Mouse (Mus musculus): ENCODE measurements around the gene Acsbg1. TPM values are rescaled to one million over a fixed set of nuclear protein-coding genes. Genes with fewer than 3 reads are reported as not detected.
"Not testable (repeated sequence)": the region's sequence is repeated elsewhere in the genome, so short reads cannot be mapped to it uniquely, and the experiment has no call there.

The Acsbg1 gene
- under 1 TPM in 1 of 2 experiments, not detected in 1; 0.62 TPM for total RNA-seq (2021)

DNA sequence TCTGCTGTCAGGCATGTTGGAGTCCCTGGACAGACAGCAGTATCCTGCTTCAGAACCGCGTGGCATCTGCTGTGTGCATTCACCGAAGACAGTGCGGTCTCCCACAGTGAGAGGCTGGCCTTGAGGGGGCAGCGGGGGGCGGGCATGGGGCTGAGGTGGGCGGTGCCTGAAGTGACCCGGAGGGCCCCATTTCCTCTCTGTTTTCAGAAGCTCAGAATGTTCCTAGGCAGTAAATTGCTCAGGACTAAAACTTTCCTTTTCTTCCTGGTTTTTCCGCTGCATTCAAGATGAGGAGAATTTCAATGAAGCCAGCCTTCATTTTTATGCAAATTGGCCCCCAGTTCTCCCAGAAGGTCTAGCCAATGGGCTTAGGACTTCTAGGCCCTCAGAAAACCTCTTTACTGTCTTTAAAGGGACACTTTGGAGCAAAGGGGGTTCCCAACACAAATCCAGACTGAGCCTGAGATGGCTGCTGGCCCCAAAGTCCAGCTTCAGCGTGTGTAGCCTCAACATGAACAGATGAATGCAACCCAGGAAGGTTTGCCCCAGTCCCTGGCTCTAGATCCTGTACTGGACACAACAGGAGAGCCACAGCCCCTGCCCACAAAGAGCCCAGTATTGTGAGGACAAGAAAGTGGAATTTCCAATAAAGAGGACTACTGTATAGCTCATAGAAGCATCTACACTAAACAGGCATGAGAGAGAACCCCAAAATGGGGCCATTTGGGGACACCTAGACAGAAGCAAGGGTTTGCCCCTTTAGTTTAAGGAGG, at the start of gene Acsbg1:
TSS of gene Acsbg1 (minus strand) at position 266 of the 773 bp plus-strand sequence.
- intact Hi-C loops (cut with DNase I), result no loop called here
- DNase-seq, result peak in 1 of 2 experiments; percentile 11

DNA sequence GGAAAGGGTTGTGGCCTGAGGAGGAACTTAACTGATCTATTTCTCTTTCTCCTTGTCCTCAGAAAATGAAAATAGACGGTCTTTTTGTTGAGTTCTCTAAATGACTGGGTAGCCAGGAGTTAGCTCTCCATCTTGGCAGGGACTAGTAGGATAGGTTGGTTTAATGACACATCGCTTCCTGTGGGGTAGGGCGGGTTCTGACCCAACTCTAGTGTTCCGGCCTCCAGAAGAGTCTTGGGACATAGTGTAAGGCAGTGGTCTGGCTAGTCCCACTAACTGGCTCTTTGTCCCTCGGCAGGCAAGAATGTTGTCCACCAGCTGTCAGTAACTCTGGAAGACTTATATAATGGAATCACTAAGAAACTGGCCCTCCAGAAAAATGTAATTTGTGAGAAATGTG, 46.4 kb upstream of the Acsbg1 start:
- DNase-seq, result no peak
- intact Hi-C loops (cut with DNase I), result no loop called here

DNA sequence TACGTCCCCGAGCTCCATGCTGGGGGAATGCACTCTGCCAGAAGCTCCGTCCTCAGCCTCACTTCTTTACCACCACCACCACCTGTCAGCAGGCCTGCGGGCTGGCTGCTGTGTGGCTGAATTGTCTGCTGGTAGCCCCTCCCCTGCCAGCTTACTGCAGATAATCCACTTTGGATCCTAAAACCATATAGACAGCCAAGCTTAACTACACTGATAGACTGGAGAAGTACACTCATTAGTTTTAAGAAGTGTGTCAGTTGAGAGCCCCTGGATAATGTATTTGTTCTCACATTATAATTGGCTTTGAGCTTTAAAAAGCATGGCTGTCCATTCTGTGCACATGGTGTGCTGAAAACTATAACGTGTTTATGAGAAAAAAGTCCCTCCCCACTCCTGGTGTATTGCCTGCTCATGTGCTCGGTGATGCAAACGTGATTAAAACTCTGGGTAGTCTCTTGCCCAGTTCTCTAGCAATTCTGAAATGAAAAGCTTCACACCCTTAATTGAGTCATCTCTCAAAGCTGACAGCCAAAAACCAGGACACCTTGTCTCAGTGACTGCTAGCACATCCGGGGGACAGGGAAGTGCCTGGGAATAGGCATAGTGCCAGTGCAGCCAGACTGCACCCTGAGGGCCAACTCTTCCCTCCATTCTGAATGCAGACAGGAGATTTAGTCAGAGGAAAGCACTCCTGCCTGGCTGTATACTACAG, 45.8 kb upstream of the Acsbg1 start:
- intact Hi-C loops (cut with DNase I), result no loop called here
- no peak for DNase-seq

DNA sequence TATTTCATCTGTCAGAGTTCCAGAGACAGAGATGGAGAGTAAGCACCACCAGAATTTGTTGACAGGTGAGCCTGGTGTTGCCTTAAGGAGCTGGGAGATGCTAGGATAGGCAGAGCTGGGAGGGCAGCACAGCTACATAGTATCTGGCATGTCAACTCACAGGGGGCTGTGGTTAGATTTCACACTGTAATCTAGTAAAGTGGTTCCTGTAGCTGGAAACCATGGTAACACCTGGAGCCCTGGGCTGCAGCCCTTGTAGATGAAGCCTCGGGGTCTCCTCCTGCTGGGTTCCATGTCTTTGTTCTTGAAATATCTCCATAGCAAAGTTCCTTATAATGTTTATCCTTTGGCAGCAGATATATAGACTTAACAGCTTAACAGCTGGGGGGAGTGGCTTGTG, 43.9 kb upstream of the Acsbg1 start:
- no peak for DNase-seq
- intact Hi-C loops (cut with DNase I), result no loop called here

DNA sequence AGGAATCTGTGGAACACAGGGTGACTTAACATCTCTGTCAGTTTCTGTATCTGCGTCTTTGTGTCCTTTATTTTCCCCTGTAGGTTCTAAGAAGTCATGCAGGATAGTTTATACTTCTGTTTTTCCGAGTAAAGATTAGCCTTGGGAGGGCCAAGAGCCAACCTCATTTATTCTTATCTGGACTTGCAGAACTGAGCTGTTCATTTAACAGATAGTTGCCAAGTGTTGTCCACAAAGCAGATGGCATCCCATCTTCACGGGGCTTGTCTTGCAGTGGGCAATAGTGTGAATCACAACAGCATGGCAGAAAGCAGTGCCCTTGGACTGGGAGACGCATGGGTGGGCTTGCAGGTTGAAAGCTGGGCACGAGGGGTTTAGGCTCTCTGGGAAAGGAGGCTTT, 42.7 kb upstream of the Acsbg1 start:
- intact Hi-C loops (cut with DNase I), result no loop called here
- DNase-seq, result no peak

DNA sequence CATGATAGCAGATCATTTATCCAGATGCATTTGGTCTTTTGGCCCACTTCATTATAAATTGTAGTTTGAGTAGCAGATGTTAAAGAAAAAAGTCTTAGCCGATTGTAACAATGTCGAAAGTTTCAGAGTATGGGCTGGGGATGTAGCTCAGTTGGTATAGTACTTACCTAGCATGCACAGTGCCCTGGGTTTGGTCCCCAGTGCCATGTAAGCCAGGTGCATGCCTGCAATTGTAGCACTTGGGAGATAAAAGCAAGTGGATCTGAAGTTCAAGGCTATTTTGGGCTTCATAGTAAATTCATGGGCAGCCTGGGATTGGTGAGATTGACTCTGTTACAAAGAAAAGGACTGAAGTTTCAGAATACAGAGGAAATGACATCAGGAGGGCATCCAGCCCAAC, 40.9 kb upstream of the Acsbg1 start:
- intact Hi-C loops (cut with DNase I), result no loop called here
- peak; percentile 39 to 45 for DNase-seq

DNA sequence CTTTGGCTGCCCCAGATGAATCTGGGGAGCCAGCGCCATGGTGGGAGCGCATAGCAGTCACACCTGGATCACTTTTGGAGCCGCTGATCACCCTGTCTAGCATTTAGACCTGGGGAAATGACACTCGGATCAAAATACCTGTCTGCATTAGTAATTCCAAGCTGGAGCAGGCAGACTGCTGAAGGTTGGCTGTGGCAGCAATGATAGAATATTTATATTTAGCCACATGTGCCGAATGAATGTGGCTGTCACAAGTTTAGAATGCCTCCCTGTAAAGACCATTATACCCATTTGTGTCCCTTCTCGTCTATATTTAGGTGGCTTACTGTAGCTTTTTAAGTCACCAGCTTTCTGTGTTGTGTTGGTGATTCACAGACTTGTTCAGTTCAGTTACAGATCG, 39.1 kb upstream of the Acsbg1 start:
- intact Hi-C loops (cut with DNase I), result no loop called here
- DNase-seq, result peak; percentile 43 to 58

DNA sequence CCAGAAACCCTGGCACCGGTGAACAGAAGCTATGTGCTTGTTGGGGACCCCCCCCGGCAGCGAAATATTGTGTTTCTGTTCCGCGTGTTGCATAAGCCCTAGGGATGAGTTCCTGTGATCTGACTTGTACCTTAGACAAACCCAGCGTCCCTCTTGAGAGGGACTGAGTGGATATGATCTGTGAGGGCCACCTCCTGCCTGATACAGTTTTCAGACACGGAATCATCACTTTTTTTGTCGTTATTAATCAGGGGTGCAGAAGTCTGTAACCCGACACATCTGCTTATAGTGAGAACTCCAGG, 38.5 kb upstream of the Acsbg1 start:
- DNase-seq, result no peak
- intact Hi-C loops (cut with DNase I), result no loop called here

DNA sequence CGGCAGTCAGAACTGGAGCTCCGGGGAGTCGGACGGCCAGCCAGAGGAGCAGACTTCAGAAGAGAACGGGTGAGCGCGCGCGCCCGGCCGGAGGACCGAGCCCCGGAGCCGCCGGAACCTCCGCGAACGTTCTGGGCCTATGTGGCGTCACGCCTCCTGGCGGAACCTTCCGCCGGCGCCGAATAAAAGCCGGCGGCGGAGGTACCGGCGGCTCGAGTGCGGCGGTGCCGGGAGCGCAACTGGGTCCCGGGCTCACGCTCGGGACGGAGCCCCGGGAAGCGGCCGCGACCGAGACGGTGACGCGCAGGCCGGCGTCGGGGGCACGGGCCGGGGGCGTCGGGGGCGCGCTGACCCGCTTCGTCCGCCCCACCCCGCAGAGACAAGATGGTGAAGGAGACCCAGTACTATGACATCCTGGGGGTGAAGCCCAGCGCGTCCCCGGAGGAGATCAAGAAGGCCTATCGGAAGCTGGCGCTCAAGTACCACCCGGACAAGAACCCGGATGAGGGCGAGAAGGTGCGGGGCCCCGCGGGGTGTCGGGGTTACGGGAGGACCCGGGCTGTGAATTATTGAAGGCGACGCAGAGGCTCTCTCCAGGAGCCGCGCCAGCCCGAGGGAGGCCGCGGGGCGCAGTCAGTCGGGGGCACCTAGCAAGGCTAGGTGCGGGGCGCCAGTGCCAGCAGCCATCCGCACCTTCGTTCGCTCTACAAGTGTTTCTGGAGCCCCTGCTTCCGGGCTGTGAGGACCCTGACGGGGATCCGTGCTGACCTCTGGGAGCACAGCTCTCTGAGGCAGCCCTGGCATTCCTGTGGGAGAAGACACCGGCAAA, 37.9 kb upstream of the Acsbg1 start:
- intact Hi-C loops (cut with DNase I), result no loop called here
- DNase-seq, result peak; percentile 86 to 88

DNA sequence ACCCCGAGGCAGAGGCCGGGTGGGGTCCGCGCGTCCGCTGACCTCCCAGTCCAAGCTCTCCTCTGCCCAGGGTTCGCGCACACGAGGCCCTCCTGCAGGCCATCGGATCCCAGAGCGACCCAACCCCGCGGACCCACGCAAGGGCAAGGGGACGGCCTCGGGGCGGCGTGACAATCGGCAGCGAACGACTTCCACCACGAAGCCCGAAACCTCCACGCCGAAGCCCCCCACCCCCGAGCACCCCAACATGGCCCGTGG, 37.3 kb upstream of the Acsbg1 start:
- intact Hi-C loops (cut with DNase I), result no loop called here
- DNase-seq, result no peak

DNA sequence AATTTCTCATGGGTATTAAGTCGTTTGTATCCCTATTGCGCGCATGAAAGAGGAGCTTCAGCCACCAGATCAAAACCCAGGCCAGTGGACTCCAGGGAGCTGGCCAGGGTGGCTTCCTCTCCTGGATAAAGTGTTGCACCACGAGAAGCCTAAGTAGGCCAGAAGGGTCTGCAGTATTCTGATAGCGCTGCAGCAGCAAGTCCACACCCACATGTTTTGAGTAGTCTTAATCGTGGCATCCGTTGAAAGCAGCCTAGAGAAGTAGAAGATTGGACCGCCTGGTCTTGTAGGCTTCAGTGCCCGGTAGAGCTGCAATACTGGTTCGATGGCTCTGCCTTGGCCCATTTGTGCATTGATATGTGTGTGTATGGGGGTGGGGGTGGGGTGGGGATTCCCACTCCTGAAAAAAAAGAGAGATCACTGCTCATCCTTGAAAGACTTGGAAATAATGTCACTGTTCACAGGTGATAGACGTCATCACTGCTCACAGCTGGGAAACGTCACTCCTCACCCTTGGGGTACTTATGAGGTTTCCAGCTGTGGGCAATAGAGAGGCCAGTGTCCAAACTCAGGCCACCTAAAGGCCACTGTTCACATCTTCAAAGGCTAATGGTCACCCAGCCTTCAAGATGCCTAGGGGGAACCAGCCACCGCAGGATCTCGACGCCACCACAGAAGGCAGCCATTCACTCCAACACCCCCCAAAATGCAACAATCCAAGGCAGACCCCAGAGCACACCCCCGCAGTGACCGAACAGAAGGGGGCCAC, 36.8 kb upstream of the Acsbg1 start, which contains the start of gene Dnaja4:
TSS of gene Dnaja4 (plus strand) at position 556 of the 769 bp plus-strand sequence.
- DNase-seq, result no peak
- intact Hi-C loops (cut with DNase I), result no loop called here

DNA sequence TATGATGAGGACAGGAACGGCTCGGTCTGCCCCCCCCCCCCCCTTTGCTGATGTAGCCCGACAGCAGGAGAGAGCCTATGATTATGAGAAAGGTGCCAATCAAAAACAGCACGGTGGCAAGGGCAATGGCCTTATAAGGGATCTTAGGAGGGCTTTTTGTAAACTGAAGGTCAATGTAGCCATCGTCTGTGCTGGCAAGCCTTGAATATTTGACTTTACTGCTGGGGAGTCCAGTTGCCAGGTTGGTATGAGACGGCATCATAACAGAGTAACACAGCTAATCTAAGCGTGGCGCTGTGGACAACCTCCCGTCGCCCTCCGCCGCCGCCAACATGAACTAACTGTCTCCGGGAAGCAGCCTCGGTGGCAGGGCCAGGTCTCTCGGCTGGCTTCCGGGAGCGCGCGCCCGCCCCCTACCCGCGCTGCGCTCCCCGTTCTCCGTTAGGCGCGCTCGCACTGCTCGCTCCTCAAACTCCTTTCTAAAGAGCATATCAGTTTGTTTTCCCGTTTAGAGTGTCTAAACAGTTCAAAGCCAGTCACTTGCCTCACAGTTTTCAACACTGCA, 29.7 kb upstream of the Acsbg1 start:
- peak; percentile 44 to 47 for DNase-seq
- intact Hi-C loops (cut with DNase I), result not testable (repeated sequence)

DNA sequence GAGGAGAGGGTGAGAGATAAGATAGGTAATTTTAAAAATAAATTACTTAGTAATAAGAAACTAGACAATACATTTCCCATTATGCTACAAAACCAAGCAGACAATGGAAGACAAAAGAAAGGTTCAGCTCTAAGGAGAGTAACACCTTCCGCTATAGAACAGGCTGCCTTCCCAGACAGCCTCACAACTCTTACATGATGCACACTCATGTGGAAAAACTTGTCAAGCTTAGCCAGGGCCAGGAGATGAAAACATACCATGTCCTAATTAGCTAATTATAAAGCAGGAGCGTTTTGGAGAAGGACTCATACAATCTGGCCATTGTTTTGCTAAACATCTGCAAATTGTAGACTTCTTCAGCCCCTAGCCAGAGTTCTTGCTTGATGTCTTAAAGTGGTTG, 29.0 kb upstream of the Acsbg1 start:
- intact Hi-C loops (cut with DNase I); DNase-seq: not testable (repeated sequence)

DNA sequence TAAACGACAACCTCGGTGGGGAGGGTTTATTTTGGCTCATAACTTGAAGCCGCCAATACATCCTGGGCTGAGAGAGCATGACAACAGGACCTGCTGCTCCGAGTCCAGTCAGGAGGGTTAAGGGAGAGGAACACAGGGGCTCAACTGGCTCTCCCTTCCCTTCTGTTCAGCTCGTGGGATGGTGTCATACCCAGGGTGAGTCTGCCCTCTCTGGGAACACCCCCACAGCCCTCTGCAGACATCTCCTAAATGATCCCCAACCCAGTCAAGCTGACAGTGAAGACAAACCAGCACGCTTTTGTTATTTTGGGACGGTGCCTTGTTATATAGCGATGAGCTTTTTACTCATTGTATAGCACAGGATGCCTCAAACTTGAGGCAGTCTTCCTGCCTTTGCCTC, 27.8 kb upstream of the Acsbg1 start:
- DNase-seq, result no peak
- intact Hi-C loops (cut with DNase I), result no loop called here

DNA sequence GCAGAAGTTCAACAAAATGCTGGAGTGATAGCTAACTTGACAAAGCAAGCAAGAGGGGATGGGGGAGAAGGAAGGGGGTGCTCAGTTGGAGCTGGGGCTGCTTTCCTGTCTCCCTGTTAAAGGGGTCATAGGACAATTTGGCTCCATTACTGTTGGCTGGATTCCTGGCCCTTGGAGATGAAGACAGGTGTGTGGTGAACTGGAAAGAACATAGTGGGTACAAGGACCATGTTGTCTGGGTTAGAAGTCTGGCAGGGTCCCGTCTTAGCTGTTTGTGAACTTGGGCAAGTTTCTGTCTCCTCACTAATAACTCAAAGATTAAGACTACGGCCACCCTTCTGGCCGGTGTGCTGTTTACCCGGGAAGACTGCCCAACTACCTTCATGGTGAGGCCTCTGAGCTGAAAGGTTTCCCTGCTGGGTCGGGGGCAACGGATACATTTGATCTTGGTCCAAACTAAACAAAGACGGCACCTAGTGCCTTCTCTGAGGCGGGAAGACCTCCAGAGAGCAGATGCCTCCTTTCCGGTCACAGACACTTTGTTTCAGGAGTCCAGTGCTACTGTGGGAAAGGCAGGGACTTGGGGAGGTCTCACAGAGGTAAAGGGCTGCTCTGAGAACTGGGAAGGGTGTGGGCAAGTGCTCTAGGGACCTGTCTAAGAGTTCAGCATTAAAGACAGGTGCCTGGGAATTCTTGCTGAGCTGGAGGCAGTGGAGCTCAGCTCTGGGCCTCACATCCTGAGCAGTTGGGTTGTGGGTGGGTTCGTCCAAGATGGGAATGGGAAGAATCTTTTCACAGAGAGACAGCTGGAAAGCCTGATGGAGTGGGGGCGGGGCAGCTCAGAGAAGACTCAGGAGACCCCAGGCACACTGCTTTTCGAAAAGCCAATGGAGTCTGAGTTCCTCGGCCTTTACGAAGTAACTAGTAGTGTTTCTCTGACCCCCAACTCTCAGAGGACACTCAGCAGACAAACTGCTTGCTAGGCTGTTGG, 25.9 kb upstream of the Acsbg1 start:
- DNase-seq, result no peak
- intact Hi-C loops (cut with DNase I), result no loop called here

DNA sequence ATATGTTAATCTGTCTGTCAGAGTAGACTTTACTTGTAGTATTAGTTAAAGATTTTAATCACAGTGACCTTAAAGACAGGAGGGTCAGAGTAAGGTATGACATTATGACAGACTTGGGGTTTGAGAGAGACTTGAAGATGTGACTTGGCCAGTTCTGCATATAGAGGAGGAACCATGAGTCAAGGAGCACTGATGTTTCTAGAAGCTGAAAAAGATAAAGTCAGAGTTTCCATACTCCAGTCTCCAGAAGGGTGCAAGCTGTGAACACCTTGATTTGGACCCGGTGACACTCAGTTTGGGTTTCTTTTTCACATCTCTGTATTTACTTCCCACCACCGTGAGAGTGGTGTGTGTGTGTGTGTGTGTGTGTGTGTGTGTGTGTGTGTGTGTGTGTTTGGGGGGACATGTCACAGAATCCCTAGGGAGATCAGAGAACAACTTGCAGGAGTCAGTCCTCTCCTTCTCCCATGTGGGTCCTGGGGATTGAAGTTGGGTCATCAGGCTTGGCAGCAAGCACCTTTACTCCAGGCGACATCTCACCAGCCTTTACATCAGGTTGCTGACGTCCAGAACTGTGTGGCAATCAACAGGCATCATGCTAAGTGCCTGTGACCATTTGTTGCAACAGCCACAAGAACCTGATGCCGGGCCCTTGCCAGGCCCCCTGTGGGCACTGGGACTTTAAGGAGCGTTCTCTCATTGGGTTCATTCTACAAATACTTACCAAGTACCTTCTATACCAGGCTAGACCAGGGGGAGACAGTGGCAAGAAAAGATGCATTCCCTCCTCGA, 22.3 kb upstream of the Acsbg1 start:
- intact Hi-C loops (cut with DNase I), result no loop called here
- DNase-seq, result no peak

DNA sequence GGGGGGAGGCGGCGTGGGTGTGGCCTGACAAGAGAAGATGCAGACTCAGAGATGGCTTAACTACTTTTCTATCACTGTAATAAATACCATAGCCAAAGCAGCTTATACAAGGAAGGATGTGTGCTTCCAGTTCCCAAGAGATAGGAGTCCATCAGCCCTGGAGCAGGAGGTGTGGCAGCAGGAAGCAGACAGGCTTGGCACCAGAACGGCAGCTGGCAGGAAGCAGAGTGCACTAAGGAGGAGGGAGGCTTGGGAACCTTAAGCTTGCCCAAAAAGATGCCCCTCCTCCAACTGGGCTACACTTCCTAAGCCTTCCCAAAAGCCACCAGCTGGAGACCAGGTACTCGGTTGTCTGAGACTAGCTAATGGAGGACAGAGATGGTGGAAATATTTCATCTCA, 21.2 kb upstream of the Acsbg1 start:
- DNase-seq, result no peak
- intact Hi-C loops (cut with DNase I), result no loop called here

DNA sequence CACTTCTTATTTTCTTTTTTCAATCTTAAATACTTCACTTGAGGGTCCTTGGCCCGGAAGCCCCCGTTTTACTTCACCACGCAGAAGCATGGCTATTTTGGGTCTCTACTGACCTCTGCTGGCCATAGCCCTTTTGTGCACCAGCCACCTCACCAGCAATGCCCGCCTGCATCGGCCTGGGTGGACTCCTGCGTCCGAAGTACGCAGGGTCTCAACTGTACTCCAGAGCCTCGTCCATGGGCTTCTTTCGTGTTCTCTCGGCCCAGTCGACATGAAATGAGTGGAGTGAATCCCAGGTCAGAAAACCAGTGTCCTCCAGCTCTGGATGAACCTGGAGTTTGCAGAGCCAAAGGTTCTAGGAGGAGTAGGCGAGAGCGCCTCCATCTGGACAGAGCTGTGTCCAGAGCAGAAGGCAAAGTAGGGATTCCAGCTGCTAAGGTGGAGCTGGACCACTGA, 14.9 kb upstream of the Acsbg1 start:
- intact Hi-C loops (cut with DNase I), result loop anchor here (1.0 to 5.0 kb wide), 2 partner anchors 62 to 239 kb away; no protein-coding TSS in a partner anchor

DNA sequence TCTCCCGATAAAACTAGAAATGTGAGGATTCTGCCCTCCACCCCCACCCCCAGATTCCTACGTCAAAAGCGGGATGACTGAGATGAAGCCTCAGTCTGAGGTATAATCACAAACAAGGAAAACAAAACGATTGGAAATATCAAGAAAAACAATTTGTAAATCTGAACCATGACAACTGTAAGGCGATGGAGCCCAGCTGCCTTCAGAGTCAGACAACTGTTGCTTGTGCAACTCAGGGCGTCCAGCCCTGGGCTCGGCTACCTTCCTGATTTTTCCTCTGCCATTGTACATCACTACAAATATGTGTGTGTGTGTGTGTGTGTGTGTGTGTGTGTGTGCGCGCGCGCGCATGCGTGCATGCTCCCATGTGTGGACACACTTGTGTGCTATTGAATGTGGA, 12.2 kb upstream of the Acsbg1 start:
- intact Hi-C loops (cut with DNase I), result no loop called here

More for the DNA sequence above, 14.9 kb upstream of the Acsbg1 start:
- peak; percentile 77 to 86 for DNase-seq

More for the DNA sequence above, 12.2 kb upstream of the Acsbg1 start:
- no peak for DNase-seq
